Mouse (Mus musculus) limb, embryonic 14.5 days (tissue): ENCODE data around the gene BC016579. TPM values are rescaled to one million over a fixed set of nuclear protein-coding genes. Genes with fewer than 3 reads are reported as not detected.

ENCODE experiments used
- ATAC-seq: fragments of 200-750 bp; cut with Nextera tagmentation; 2 replicates; pipeline ENCODE4 v1.8.0; 2017; ENCODE audit warnings: low read depth, moderate number of reproducible peaks, moderate TSS enrichment; ENCODE audit not compliant: low FRiP score
- DNase-seq: peaks from one replicate; pipeline ENCODE4 v3.0.0-alpha.2; 2015; ENCODE audit warnings: low spot score
- H3K27ac ChIP-seq: fragments of 300-500 bp; sonication (generic); replicated peaks from 2 replicates; pipeline ENCODE4 v1.5.1; 2014; ENCODE audit warnings: low read depth, mild to moderate bottlenecking, low read length, moderate library complexity, mixed read lengths
- H3K27me3 ChIP-seq: fragments of 300-500 bp; sonication (generic); 2 replicates; pipeline ENCODE4 v1.6.1; 2014; ENCODE audit warnings: low read length, mixed read lengths; ENCODE audit not compliant: control insufficient read depth, insufficient read depth
- H3K36me3 ChIP-seq: fragments of 300-500 bp; sonication (generic); 2 replicates; pipeline ENCODE4 v1.6.1; 2014; ENCODE audit warnings: mild to moderate bottlenecking, low read length, moderate library complexity, mixed read lengths; ENCODE audit not compliant: control insufficient read depth, insufficient read depth
- H3K4me1 ChIP-seq: fragments of 300-500 bp; sonication (generic); 2 replicates; pipeline ENCODE4 v1.6.1; 2014; ENCODE audit warnings: antibody characterized with exemption, low read length, mixed read lengths; ENCODE audit not compliant: control insufficient read depth, insufficient read depth
- H3K4me2 ChIP-seq: fragments of 300-500 bp; sonication (generic); replicated peaks from 2 replicates; pipeline ENCODE4 v1.6.1; 2014; ENCODE audit warnings: low read depth, mild to moderate bottlenecking, low read length, moderate library complexity; ENCODE audit not compliant: severe bottlenecking
- H3K4me3 ChIP-seq: fragments of 300-500 bp; sonication (generic); replicated peaks from 2 replicates; pipeline ENCODE4 v1.5.1; 2014; ENCODE audit warnings: low read length
- H3K9ac ChIP-seq: fragments of 300-500 bp; sonication (generic); 2 replicates; pipeline ENCODE4 v1.6.1; 2014; ENCODE audit warnings: mild to moderate bottlenecking, low read depth, low read length, moderate library complexity; ENCODE audit not compliant: severe bottlenecking
- H3K9me3 ChIP-seq: fragments of 300-500 bp; sonication (generic); 2 replicates; pipeline ENCODE4 v1.6.1; 2016; ENCODE audit warnings: low read length; ENCODE audit not compliant: control insufficient read depth
- POLR2A ChIP-seq: fragments of 200-500 bp; IDR thresholded peaks from 2 replicates; pipeline ENCODE4 v1.8.0; 2012; ENCODE audit warnings: inconsistent platforms, mild to moderate bottlenecking, moderate library complexity, borderline replicate concordance; ENCODE audit not compliant: insufficient read depth, insufficient read length; ENCODE audit errors: extremely low read depth
- WGBS: fragments of 180-500 bp; shearing (Covaris S2); extraction: QIAGEN DNeasy Blood & Tissue Kit; methylation state at CpG from one replicate; pipeline ENCODE4 v1.1.7; 2014; 5-methylcytosine and 5-hydroxymethylcytosine counted together
- polyA plus RNA-seq, 2 experiments: library from polyadenylated mRNA; depleted of rRNA in 1 of 2; stranded (reverse) in 1 of 2; unstranded in 1 of 2; fragments of >200 nt; fragmentation: Nextera tagmentation in 1 of 2; extraction: Ambion mirVana in 1 of 2; gene quantifications; 2 replicates each; pipeline versions ENCODE4 v1.2.1 to v1.2.3; 2012 to 2014

Gene BC016579
- polyA plus RNA-seq, 2 experiments: 0.14 TPM; not detected in 1

DNA sequence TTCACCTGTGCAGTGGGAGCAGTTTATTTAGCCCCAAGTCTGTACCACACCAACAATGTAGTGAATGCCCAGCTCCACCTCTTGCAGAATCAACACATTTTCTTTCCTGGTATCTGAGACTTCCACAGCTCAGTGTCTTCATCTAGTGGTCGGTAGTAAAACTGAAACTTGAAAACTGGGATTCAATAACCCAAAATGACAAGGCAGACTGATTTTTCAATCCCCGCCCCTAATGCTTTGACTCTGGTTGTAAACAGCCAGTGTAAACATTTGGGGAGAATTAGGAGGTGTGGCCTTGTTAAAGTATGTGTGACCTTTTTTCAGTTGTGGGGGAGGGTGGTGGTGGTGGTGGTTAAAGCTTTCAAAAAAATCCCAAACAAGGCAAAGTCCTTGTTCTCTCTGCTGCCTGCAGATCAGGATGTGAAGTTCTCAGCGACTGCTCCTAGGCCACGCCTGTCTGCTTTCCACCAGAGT lies 45.4 kb downstream of the BC016579 start:
- Histone ChIP-seq H3K9me3 (no peaks in the 10 kb centered on the region), H3K27me3 (no peaks in the 10 kb centered on the region), H3K9ac (no peak overlapping the region), H3K27ac (no peak overlapping the region), H3K4me1 (no peaks in the 10 kb centered on the region), H3K36me3 (no peaks in the 10 kb centered on the region), H3K4me3 (no peak overlapping the region), H3K4me2 (no peak overlapping the region)
- no peak for TF ChIP-seq POLR2A
- ATAC-seq (no peak; the same call in 1 of the 2 replicates), DNase-seq (peak; percentile 22)
- 27% methylated on average over 4 of the region's 4 CpGs for WGBS

DNA sequence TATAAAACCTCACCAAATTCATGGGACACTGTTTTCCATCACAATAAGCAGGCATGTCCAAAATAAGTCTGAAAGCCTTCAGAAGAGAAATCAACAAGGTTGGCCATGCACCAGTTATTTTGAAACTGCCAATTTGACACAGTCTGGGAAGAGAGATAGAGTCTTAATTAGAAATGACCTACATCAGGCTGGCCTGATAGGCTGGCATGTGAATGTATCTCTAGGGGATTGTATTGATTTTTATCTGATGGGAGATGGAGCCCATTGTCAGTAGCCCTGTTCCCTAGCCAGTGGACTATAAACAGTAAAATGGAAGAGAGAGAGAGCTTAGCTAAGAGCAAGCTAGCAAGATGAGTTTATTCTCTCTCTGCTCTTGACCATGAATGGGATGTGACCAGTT lies 58.4 kb downstream of the BC016579 start:
- TF ChIP-seq POLR2A: no peak
- Histone ChIP-seq H3K9me3 (no peaks in the 10 kb centered on the region), H3K9ac (no peak overlapping the region), H3K4me3 (no peak overlapping the region), H3K4me2 (no peak overlapping the region), H3K36me3 (no peaks in the 10 kb centered on the region), H3K27me3 (no peaks in the 10 kb centered on the region), H3K4me1 (0 out of 2 replicates have a peak, but pooled peaks cover 2% of the 10 kb centered on the region), H3K27ac (no peak overlapping the region)
- ATAC-seq (no peak), DNase-seq (no peak)

DNA sequence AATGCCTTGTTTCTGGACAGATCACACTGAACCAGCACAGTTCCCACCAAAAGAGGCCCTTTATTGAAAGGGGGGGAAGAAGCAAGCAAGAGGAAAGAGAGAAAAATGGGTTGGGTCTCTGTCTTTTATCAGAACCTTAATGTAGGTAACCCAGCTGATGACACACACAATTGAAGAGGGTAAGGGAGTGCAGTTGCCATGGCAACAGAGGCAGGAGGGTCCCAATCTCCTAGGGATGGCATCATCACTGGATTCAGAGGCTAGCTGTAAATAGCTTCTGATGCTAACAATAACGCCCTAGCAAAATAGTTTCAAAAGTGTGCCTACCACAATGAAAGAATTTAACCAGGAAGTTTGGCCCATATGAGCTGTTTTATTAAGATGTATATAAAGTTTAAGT lies 60.2 kb downstream of the BC016579 start:
- ATAC-seq (no peak), DNase-seq (no peak)
- Histone ChIP-seq H3K36me3 (no peaks in the 10 kb centered on the region), H3K27me3 (no peaks in the 10 kb centered on the region), H3K9ac (no peak overlapping the region), H3K9me3 (no peaks in the 10 kb centered on the region), H3K4me2 (no peak overlapping the region), H3K4me1 (no peaks in the 10 kb centered on the region), H3K27ac (no peak overlapping the region), H3K4me3 (no peak overlapping the region)
- TF ChIP-seq POLR2A: no peak
- 62% methylated on average over 1 of the region's 1 CpGs for WGBS

DNA sequence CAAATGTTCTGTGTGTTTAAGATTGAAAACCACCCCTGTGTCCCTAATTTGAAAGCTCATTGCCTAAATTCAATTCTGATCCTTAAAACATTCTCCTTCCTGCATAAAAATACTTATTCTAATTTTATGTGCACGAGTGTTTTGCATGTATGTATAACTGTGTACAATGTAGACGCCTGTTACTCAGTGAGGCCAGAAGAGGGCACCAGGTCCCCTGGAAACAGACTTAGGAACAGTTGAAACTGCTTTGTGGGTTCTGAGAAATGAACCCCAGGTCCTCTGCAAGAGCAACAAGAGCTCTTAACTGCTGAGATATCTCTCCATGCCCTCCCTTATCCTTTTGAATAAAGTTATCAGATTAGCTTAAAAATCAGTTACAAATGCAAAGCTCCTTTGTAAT lies 71.4 kb downstream of the BC016579 start:
- DNase-seq: no peak

DNA sequence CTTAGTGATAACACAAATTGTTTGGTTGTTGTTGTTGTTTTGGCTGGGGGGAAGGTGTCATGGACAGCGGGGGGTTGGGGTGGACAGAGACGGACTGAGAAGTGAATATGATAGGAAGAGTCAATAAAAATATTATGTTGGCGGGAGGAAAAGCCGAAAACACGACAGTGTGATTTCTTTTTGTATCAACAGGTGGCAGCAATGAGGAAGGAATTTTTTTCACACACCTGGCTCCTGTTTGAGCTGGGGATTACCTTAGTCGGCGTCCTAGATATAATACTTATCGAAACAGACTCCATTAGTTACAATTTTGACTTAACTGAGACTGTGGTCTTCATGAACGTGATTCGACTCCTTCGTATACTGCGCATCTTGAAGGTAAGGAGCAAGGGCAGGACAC lies 74.0 kb downstream of the BC016579 start:
- no peaks in the 10 kb centered on the region for H3K4me1 ChIP-seq
- 59% methylated on average over 12 of the region's 12 CpGs for WGBS
- DNase-seq: no peak
- no peak for TF ChIP-seq POLR2A
- no peaks in the 10 kb centered on the region for H3K27me3 ChIP-seq
- H3K9ac ChIP-seq: no peak overlapping the region
- H3K36me3 ChIP-seq: no peaks in the 10 kb centered on the region
- no peaks in the 10 kb centered on the region for H3K9me3 ChIP-seq
- no peak for ATAC-seq
- H3K27ac ChIP-seq: no peak overlapping the region
- no peak overlapping the region for H3K4me2 ChIP-seq
- H3K4me3 ChIP-seq: no peak overlapping the region

More for the DNA sequence above, 71.4 kb downstream of the BC016579 start:
- TF ChIP-seq POLR2A: no peak
- 15% methylated on average over 2 of the region's 2 CpGs for WGBS
- ATAC-seq: no peak
- Histone ChIP-seq H3K27me3 (no peaks in the 10 kb centered on the region), H3K27ac (no peak overlapping the region), H3K36me3 (no peaks in the 10 kb centered on the region), H3K4me2 (no peak overlapping the region), H3K4me3 (no peak overlapping the region), H3K9me3 (no peaks in the 10 kb centered on the region), H3K9ac (no peak overlapping the region), H3K4me1 (no peaks in the 10 kb centered on the region)

Other genes starting within 250 kb of the BC016579 start
- gene Cd200, start 245.0 kb downstream of the BC016579 start, polyA plus RNA-seq (2012; rRNA removed): 27.4 and 30.2 TPM in 2 replicates
- 27.7 and 33.8 TPM in 2 replicates for gene Cd200, start 245.0 kb downstream of the BC016579 start, polyA plus RNA-seq (2014; fragmentation: Nextera tagmentation; extraction: Ambion mirVana)
- 0.03 TPM in 1 of 2 replicates, not detected in the other for gene Gm609, start 161.1 kb downstream of the BC016579 start, polyA plus RNA-seq (2012; rRNA removed)
- not detected in 2 replicates for gene Gm609, start 161.1 kb downstream of the BC016579 start, polyA plus RNA-seq (2014; fragmentation: Nextera tagmentation; extraction: Ambion mirVana)
- gene Gm17783, start 122.0 kb downstream of the BC016579 start, polyA plus RNA-seq (2012; rRNA removed): not detected in 2 replicates
- gene Gm17783, start 122.0 kb downstream of the BC016579 start, polyA plus RNA-seq (2014; fragmentation: Nextera tagmentation; extraction: Ambion mirVana): not detected in 2 replicates
- gene Slc9c1, start 118.8 kb downstream of the BC016579 start, polyA plus RNA-seq (2012; rRNA removed): not detected in 2 replicates
- not detected in 2 replicates for gene Slc9c1, start 118.8 kb downstream of the BC016579 start, polyA plus RNA-seq (2014; fragmentation: Nextera tagmentation; extraction: Ambion mirVana)
- 0.50 and 0.68 TPM in 2 replicates for gene Gcsam, start 43.7 kb downstream of the BC016579 start, polyA plus RNA-seq (2012; rRNA removed)
- gene Gcsam, start 43.7 kb downstream of the BC016579 start, polyA plus RNA-seq (2014; fragmentation: Nextera tagmentation; extraction: Ambion mirVana): 1.6 and 1.9 TPM in 2 replicates
- 0.35 and 0.49 TPM in 2 replicates for gene Tmprss7, start 39.6 kb upstream of the BC016579 start, polyA plus RNA-seq (2012; rRNA removed)
- 0.11 TPM in 1 of 2 replicates, not detected in the other for gene Tmprss7, start 39.6 kb upstream of the BC016579 start, polyA plus RNA-seq (2014; fragmentation: Nextera tagmentation; extraction: Ambion mirVana)
- gene Tagln3, start 70.5 kb upstream of the BC016579 start, polyA plus RNA-seq (2012; rRNA removed): 12.9 and 14.6 TPM in 2 replicates
- gene Tagln3, start 70.5 kb upstream of the BC016579 start, polyA plus RNA-seq (2014; fragmentation: Nextera tagmentation; extraction: Ambion mirVana): 8.1 and 10.8 TPM in 2 replicates
- gene Abhd10, start 88.9 kb upstream of the BC016579 start, polyA plus RNA-seq (2012; rRNA removed): 23.1 and 28.3 TPM in 2 replicates
- gene Abhd10, start 88.9 kb upstream of the BC016579 start, polyA plus RNA-seq (2014; fragmentation: Nextera tagmentation; extraction: Ambion mirVana): 29.6 and 32.9 TPM in 2 replicates